Mouse (Mus musculus) MEL (cell line): ENCODE results near the gene Prcc. TPM values are rescaled to one million over a fixed set of nuclear protein-coding genes. Genes with fewer than 3 reads are reported as not detected.
A peak's percentile ranks its signal among the peaks of the same experiment; 100 is the strongest.

Experiments
- DNase-seq: peaks from one replicate; pipeline ENCODE4 v3.0.0; 2011; ENCODE audit warnings: low read depth, low spot score
- H3K27ac ChIP-seq: 2 replicates; pipeline ENCODE4 v1.5.1; 2012; ENCODE audit warnings: low read depth, mild to moderate bottlenecking, control low read depth, low read length, moderate library complexity; ENCODE audit not compliant: control insufficient read depth
- H3K27me3 ChIP-seq, 2 experiments: fragments of 150-350 bp in 1 of 2; sonication (generic) in 1 of 2; 2 replicates each; pipeline ENCODE4 v1.6.1; 2012; ENCODE audit warnings: low read length in 2 of 2, mild to moderate bottlenecking in 2 of 2, improper control_type of control experiment in 1 of 2, moderate library complexity in 1 of 2; ENCODE audit not compliant: insufficient read depth in 2 of 2, control insufficient read depth in 1 of 2
- H3K36me3 ChIP-seq, 2 experiments: 2 replicates each; pipeline ENCODE4 v1.6.1; 2012 to 2014; ENCODE audit warnings: low read length in 2 of 2, improper control_type of control experiment in 1 of 2, inconsistent platforms in 1 of 2, mild to moderate bottlenecking in 1 of 2; ENCODE audit not compliant: insufficient read depth in 2 of 2, control insufficient read depth in 1 of 2
- H3K4me1 ChIP-seq, 2 experiments: fragments of 150-350 bp in 1 of 2; sonication (generic) in 1 of 2; 2 replicates each; pipeline ENCODE4 v1.6.1; 2012; ENCODE audit warnings: low read length in 2 of 2, improper control_type of control experiment in 1 of 2, mild to moderate bottlenecking in 1 of 2; ENCODE audit not compliant: insufficient read depth in 2 of 2, control insufficient read depth in 1 of 2
- H3K4me3 ChIP-seq, 2 experiments: fragments of 150-350 bp in 1 of 2; sonication (generic) in 1 of 2; 2 replicates each; pipeline ENCODE4 v1.5.1; 2012; ENCODE audit warnings: low read depth in 2 of 2, low read length in 2 of 2, mild to moderate bottlenecking in 2 of 2, moderate library complexity in 2 of 2, control low read depth in 1 of 2, improper control_type of control experiment in 1 of 2; ENCODE audit not compliant: control insufficient read depth in 1 of 2, insufficient read depth in 1 of 2
- H3K79me2 ChIP-seq: 2 replicates; pipeline ENCODE4 v1.6.1; 2012; ENCODE audit warnings: mild to moderate bottlenecking, low read length, moderate library complexity; ENCODE audit not compliant: control insufficient read depth, poor library complexity, insufficient read depth
- H3K9ac ChIP-seq: 2 replicates; pipeline ENCODE4 v1.6.1; 2012; ENCODE audit warnings: low read depth, mild to moderate bottlenecking, control low read depth, low read length, moderate library complexity; ENCODE audit not compliant: control insufficient read depth, poor library complexity, severe bottlenecking
- H3K9me3 ChIP-seq: fragments of 150-350 bp; sonication (generic); replicated peaks from 2 replicates; pipeline ENCODE4 v1.6.1; 2012; ENCODE audit warnings: mild to moderate bottlenecking, low read length, improper control_type of control experiment, moderate library complexity; ENCODE audit not compliant: insufficient read depth
- BHLHE40 ChIP-seq: IDR thresholded peaks from 2 replicates; pipeline ENCODE4 v1.6.1; 2012; ENCODE audit warnings: low read depth, mild to moderate bottlenecking, inconsistent platforms, low read length, improper control_type of control experiment, borderline replicate concordance
- CHD1 ChIP-seq: IDR thresholded peaks from 2 replicates; pipeline ENCODE4 v1.6.1; 2012; ENCODE audit warnings: low read depth, mild to moderate bottlenecking, inconsistent platforms, low read length, improper control_type of control experiment
- CHD2 ChIP-seq: IDR thresholded peaks from 2 replicates; pipeline ENCODE4 v1.6.1; 2011; ENCODE audit warnings: low read length, improper control_type of control experiment
- CTCF ChIP-seq, 3 experiments: IDR thresholded peaks in 2 of 3; conservative IDR thresholded peaks in 1 of 3; 2 replicates each; pipeline ENCODE4 v1.5.1; 2011 to 2012; ENCODE audit warnings: low read length in 3 of 3, low read depth in 2 of 3, mild to moderate bottlenecking in 2 of 3, improper control_type of control experiment in 1 of 3, inconsistent platforms in 1 of 3, mixed read lengths in 1 of 3, moderate library complexity in 1 of 3; ENCODE audit not compliant: control insufficient read depth in 1 of 3, insufficient read depth in 1 of 3, poor library complexity in 1 of 3, severe bottlenecking in 1 of 3
- ELF1 ChIP-seq: IDR thresholded peaks from 2 replicates; pipeline ENCODE4 v1.6.1; 2014; ENCODE audit warnings: low read depth, mild to moderate bottlenecking, inconsistent platforms, low read length, improper control_type of control experiment, moderate library complexity
- EP300 ChIP-seq, 2 experiments: IDR thresholded peaks; 2 replicates each; pipeline ENCODE4 v1.6.1; 2011; ENCODE audit warnings: improper control_type of control experiment in 2 of 2, low read length in 2 of 2, low read depth in 1 of 2, mild to moderate bottlenecking in 1 of 2
- GABPA ChIP-seq: IDR thresholded peaks from 2 replicates; pipeline ENCODE4 v1.6.1; 2012; ENCODE audit warnings: low read depth, mild to moderate bottlenecking, inconsistent platforms, low read length, improper control_type of control experiment, moderate library complexity
- GATA1 ChIP-seq: IDR thresholded peaks from 2 replicates; pipeline ENCODE4 v1.6.1; 2011; ENCODE audit warnings: low read depth, low read length, improper control_type of control experiment
- HCFC1 ChIP-seq: IDR thresholded peaks from 2 replicates; pipeline ENCODE4 v1.6.1; 2012; ENCODE audit warnings: low read depth, mild to moderate bottlenecking, inconsistent platforms, low read length, improper control_type of control experiment, moderate library complexity
- JUND ChIP-seq: IDR thresholded peaks from 2 replicates; pipeline ENCODE4 v1.6.1; 2011; ENCODE audit warnings: low read depth, mild to moderate bottlenecking, improper control_type of control experiment, low read length
- KAT2A ChIP-seq: conservative IDR thresholded peaks from 2 replicates; pipeline ENCODE4 v1.6.1; 2012; ENCODE audit warnings: low read depth, low read length, improper control_type of control experiment, inconsistent platforms
- MAFK ChIP-seq: IDR thresholded peaks from 2 replicates; pipeline ENCODE4 v1.6.1; 2011; ENCODE audit warnings: low read depth, mild to moderate bottlenecking, low read length, improper control_type of control experiment, borderline replicate concordance
- MAX ChIP-seq: IDR thresholded peaks from 2 replicates; pipeline ENCODE4 v1.6.1; 2011; ENCODE audit warnings: low read length, improper control_type of control experiment
- MAZ ChIP-seq: IDR thresholded peaks from 2 replicates; pipeline ENCODE4 v1.6.1; 2012; ENCODE audit warnings: low read depth, mild to moderate bottlenecking, inconsistent platforms, low read length, improper control_type of control experiment
- MYB ChIP-seq: IDR thresholded peaks from 2 replicates; pipeline ENCODE4 v1.6.1; 2011; ENCODE audit warnings: mild to moderate bottlenecking, low read depth, low read length, improper control_type of control experiment
- MYC ChIP-seq: IDR thresholded peaks from 2 replicates; pipeline ENCODE4 v1.6.1; 2011; ENCODE audit warnings: low read depth, mild to moderate bottlenecking, low read length, improper control_type of control experiment, moderate library complexity
- NELFE ChIP-seq: IDR thresholded peaks from 2 replicates; pipeline ENCODE4 v1.6.1; 2011; ENCODE audit warnings: low read depth, low read length, improper control_type of control experiment
- NRF1 ChIP-seq: IDR thresholded peaks from 2 replicates; pipeline ENCODE4 v1.6.1; 2014; ENCODE audit warnings: low read depth, mild to moderate bottlenecking, inconsistent platforms, low read length, improper control_type of control experiment, moderate library complexity; ENCODE audit not compliant: poor library complexity, insufficient read depth, severe bottlenecking
- POLR2A ChIP-seq, 2 experiments: IDR thresholded peaks; 2 replicates each; pipeline ENCODE4 v1.6.1; 2011 to 2012; ENCODE audit warnings: low read length in 2 of 2, mild to moderate bottlenecking in 2 of 2, control low read depth in 1 of 2, improper control_type of control experiment in 1 of 2, low read depth in 1 of 2, moderate library complexity in 1 of 2; ENCODE audit not compliant: control insufficient read depth in 1 of 2, insufficient read depth in 1 of 2, poor library complexity in 1 of 2
- POLR2AphosphoS2 ChIP-seq: IDR thresholded peaks from 2 replicates; pipeline ENCODE4 v1.6.1; 2011; ENCODE audit warnings: low read length, improper control_type of control experiment
- SIN3A ChIP-seq: IDR thresholded peaks from 2 replicates; pipeline ENCODE4 v1.6.1; 2012; ENCODE audit warnings: low read length, improper control_type of control experiment, inconsistent platforms
- TAL1 ChIP-seq: IDR thresholded peaks from 2 replicates; pipeline ENCODE4 v1.6.1; 2012; ENCODE audit warnings: mild to moderate bottlenecking, inconsistent platforms, low read length, moderate library complexity, mixed read lengths
- TBP ChIP-seq: IDR thresholded peaks from 2 replicates; pipeline ENCODE4 v1.8.0; 2011; ENCODE audit warnings: low read depth, low read length, improper control_type of control experiment
- UBTF ChIP-seq: IDR thresholded peaks from 2 replicates; pipeline ENCODE4 v1.6.1; 2012; ENCODE audit warnings: low read depth, mild to moderate bottlenecking, inconsistent platforms, low read length, improper control_type of control experiment, moderate library complexity, borderline replicate concordance; ENCODE audit not compliant: insufficient read depth
- ZC3H11A ChIP-seq: IDR thresholded peaks from 2 replicates; pipeline ENCODE4 v1.6.1; 2012; ENCODE audit warnings: low read depth, mild to moderate bottlenecking, inconsistent platforms, low read length, improper control_type of control experiment
- ZMIZ1 ChIP-seq: IDR thresholded peaks from 2 replicates; pipeline ENCODE4 v1.6.1; 2012; ENCODE audit warnings: low read depth, mild to moderate bottlenecking, inconsistent platforms, low read length, improper control_type of control experiment, moderate library complexity
- ZNF384 ChIP-seq: IDR thresholded peaks from 2 replicates; pipeline ENCODE4 v1.6.1; 2012; ENCODE audit warnings: low read depth, mild to moderate bottlenecking, inconsistent platforms, low read length, improper control_type of control experiment
- polyA plus RNA-seq, 2 experiments: library from polyadenylated mRNA; stranded (reverse) in 1 of 2; unstranded in 1 of 2; fragments of >175 nt in 1 of 2; fragments of >200 nt in 1 of 2; gene quantifications; 2 replicates each; pipeline versions ENCODE4 v1.2.1 to v1.2.4; 2012; ENCODE audit warnings: low replicate concordance in 2 of 2, low read depth in 1 of 2; ENCODE audit not compliant: insufficient read length in 2 of 2, insufficient read depth in 1 of 2, missing spikeins in 1 of 2
- total RNA-seq: library from RNA; depleted of rRNA; stranded (reverse); fragments of 300-350 nt; gene quantifications from 2 replicates; pipeline ENCODE4 v1.2.3, GENCODE M21; 2012

Prcc gene
- total and polyA plus RNA-seq, 3 experiments = 47.0 to 65.9 TPM; not detected in 1

DNA sequence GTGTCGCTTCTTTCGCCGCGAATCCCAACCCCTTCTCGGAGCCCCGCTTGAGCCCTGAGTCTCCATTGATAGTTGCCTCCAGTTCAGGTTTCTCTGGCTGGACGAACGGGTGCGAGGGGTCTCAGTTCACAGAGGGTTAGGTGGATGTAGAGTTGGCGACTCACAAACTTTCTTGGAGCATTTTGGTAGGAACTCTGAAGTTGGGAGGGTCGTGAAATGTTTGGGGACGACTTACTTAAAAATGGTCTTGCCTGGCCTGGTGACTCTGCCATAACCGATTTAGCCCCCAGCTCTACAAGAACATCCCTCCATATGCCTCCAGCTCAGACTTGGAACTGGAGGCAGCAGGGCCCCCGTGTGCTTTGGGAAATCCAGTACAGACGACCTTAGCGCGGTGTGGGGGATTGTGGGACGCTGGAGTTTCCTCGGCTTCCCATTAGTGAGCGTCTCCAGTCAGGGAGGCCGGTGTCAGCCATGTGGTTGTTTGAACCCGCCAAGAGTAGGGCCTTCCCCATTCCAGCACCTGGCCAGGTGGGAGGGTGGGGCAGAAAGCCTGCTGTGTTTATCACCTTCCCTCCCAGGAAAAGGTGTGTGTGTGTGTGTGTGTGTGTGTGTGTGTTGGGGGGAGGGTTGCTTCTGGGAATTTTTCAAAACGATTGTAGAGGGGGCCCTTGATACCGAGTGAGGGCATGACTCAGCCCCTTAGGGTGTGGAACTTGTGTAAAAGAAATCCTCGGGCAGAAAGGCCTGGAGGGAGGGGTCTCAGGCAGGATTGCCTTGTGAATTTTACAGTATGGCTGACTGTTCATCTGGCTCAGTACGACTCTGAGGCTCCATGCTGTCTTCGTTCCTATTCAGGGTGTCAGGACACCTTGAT is 21.8 kb upstream of the Prcc start (continued):
- no peak for TF ChIP-seq GABPA
- no peak for TF ChIP-seq TAL1
- TF ChIP-seq POLR2A (IDR thresholded peaks at IDR 0.05; ENCODE audit: control insufficient read depth in 1 of 2, insufficient read depth in 1 of 2, low read depth in 1 of 2, low read length in 2 of 2, poor library complexity in 1 of 2) = peak in 1 of 2 experiments; percentile 49; a peak in 2 of 4 replicates
- no peak for TF ChIP-seq ELF1
- no peak for TF ChIP-seq BHLHE40
- no peak for TF ChIP-seq JUND
- TF ChIP-seq MYC = peak; percentile 82
- TF ChIP-seq CTCF (IDR thresholded peaks at IDR 0.05 in 2 of 3, conservative IDR thresholded peaks at IDR 0.05 in 1 of 3; ENCODE audit: control insufficient read depth in 1 of 3, insufficient read depth in 1 of 3, low read depth in 2 of 3, low read length in 3 of 3, poor library complexity in 1 of 3, severe bottlenecking in 1 of 3) = no peak
- TF ChIP-seq POLR2AphosphoS2 = no peak
- TF ChIP-seq UBTF = no peak
- no peak for TF ChIP-seq NRF1
- TF ChIP-seq ZMIZ1 = no peak
- TF ChIP-seq, all 39 proteins: peak for 13

- Histone ChIP-seq H3K9ac (peak overlapping the region; percentile 97), H3K4me1 (peaks cover 0 to 36% of the 10 kb centered on the region in 2 experiments; a peak in 3 of 4 replicates), H3K9me3 (no peaks in the 10 kb centered on the region), H3K27me3 (no peaks in the 10 kb centered on the region), H3K27ac (peak overlapping the region; percentile 85), H3K79me2 (peaks cover 57% of the 10 kb centered on the region), H3K36me3 (peaks cover 4 to 40% of the 10 kb centered on the region in 2 experiments; a peak in 3 of 4 replicates), H3K4me3 (peak overlapping the region; percentile 82 to 99)
- no peak for TF ChIP-seq MYB
- 0 out of 2 replicates have a peak, but pooled peaks have one; percentile 5 for TF ChIP-seq ZMIZ1
- peak; percentile 38 for DNase-seq
Observed at GRCm38 (mm10) chr3:87906601-87906980, 21.2 kb upstream of the Prcc start.

GRCm38 (mm10) chr3:87905880-87906485 is 20.6 kb upstream of the Prcc start, which contains the start of gene Hdgf:
TSS of gene Hdgf (plus strand) at chr3:87906321.
- peaks cover under 1 to 34% of the 10 kb centered on the region in 2 experiments; a peak in 3 of 4 replicates for H3K36me3 ChIP-seq
- peak within 1 kb of the TSS; percentile 85 for H3K27ac ChIP-seq
- peaks cover 51% of the 10 kb centered on the region for H3K79me2 ChIP-seq
- peak within 1 kb of the TSS; percentile 82 to 99 for H3K4me3 ChIP-seq
- no peaks in the 10 kb centered on the region for H3K27me3 ChIP-seq
- peak; percentile 97 for DNase-seq
- peak within 1 kb of the TSS; percentile 97 for H3K9ac ChIP-seq
- H3K9me3 ChIP-seq = no peaks in the 10 kb centered on the region
- peaks cover 0 to 35% of the 10 kb centered on the region in 2 experiments; a peak in 3 of 4 replicates for H3K4me1 ChIP-seq
- TF ChIP-seq MAX = peak; percentile 100
- TF ChIP-seq HCFC1 = peak; percentile 95
- 0 out of 2 replicates have a peak, but pooled peaks have one; percentile 47 for TF ChIP-seq ELF1
- TF ChIP-seq SIN3A = peak; percentile 99
- TF ChIP-seq NELFE = peak; percentile 69
- peak; percentile 71; the same call in 1 of the 2 replicates for TF ChIP-seq GABPA
- TF ChIP-seq MAFK = no peak
- TF ChIP-seq ZNF384 = no peak
- TF ChIP-seq BHLHE40 = peak; percentile 98
- peak; percentile 80; the same call in 1 of the 2 replicates for TF ChIP-seq ZMIZ1
- TF ChIP-seq CHD1 = no peak
- TF ChIP-seq KAT2A = peak; percentile 74
- TF ChIP-seq CHD2 = no peak
- peak; percentile 100 for TF ChIP-seq MAZ
- TF ChIP-seq ZC3H11A = no peak
- no peak for TF ChIP-seq GATA1
- TF ChIP-seq TBP = peak; percentile 37
- peak in 1 of 2 experiments; percentile 40; a peak in 2 of 4 replicates for TF ChIP-seq EP300 (IDR thresholded peaks at IDR 0.05; ENCODE audit: low read depth in 1 of 2, low read length in 2 of 2)
